Mouse (Mus musculus) lung, postnatal 0 days (tissue): ENCODE measurements around the gene Agtrap.

Experiments used
- CTCF ChIP-seq: IDR thresholded peaks from 2 replicates; pipeline ENCODE4 v1.5.1; 2016; ENCODE audit warnings: antibody characterized with exemption, mild to moderate bottlenecking
- EP300 ChIP-seq: IDR thresholded peaks from 2 replicates; pipeline ENCODE4 v1.6.1; 2016; ENCODE audit warnings: antibody characterized with exemption, mild to moderate bottlenecking, control low read depth

DNA sequence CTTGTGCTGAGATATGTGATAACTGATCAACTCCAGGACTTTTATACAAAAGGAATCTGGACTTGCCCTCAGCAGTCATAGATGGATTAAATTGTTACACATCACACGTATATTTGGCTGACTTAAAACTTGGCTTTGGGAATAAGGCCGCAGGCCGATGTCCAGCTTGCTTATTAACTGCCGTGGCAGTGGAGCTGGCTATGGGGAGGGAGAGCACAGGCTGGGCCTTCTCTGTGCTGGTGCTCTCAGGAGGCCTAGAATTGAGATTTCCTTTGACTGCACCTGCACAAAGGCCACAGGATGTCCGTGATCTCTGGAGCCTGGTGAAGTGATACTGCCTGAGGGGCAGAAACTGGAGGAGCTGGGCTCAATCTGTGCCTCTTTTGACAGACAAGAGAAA is 57.3 kb downstream of the Agtrap start:
- no peak for TF ChIP-seq EP300
- TF ChIP-seq CTCF = no peak
